Mouse (Mus musculus): ENCODE data around the gene Cdk1. TPM values are rescaled to one million over a fixed set of nuclear protein-coding genes. Genes with fewer than 3 reads are reported as not detected.

The Cdk1 gene
- total and polyA plus RNA-seq, 2 experiments from 2014 or later, result 28.1 to 59.6 TPM

DNA sequence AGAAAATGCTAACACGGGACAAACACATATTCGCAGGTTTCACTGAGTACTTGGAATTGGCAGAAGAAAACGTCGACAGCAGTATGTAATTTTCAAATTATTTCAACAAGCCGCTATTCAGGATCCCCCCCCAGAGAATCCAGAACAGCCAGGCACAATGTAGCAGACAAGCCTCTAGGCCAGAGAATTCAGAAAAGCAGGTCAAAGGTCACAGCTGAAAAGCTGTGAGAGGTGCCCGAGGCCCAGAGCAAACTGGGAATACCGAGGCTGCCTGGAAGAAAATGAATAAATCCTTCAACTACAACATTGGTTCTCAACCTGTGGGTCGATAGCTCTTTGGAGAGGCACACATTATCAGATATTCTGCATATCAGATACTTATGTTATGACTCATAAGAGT is 4.5 kb downstream of the Cdk1 start:
- Histone ChIP-seq H3K9ac (replicated peaks; ENCODE audit: low read length) (no peak overlapping the region), H3K4me2 (ENCODE audit: low read depth, low read length) (no peak overlapping the region), H3K27ac (no peak overlapping the region), H3K36me3 (ENCODE audit: insufficient read depth, low read length) (no peaks in the 10 kb centered on the region), H3K4me1 (ENCODE audit: insufficient read depth, low read length) (peaks cover 7% of the 10 kb centered on the region), H3K27me3 (ENCODE audit: insufficient read depth, low read length) (no peaks in the 10 kb centered on the region), H3K9me3 (ENCODE audit: low read length) (no peaks in the 10 kb centered on the region), H3K4me3 (ENCODE audit: low read length) (no peak overlapping the region)
- TF ChIP-seq CTCF (IDR thresholded peaks at IDR 0.05; ENCODE audit: low read depth), result no peak
- DNase-seq (ENCODE audit: low spot score) (no peak), ATAC-seq (no peak)
- 59% methylated on average over 8 of the region's 8 CpGs for WGBS

DNA sequence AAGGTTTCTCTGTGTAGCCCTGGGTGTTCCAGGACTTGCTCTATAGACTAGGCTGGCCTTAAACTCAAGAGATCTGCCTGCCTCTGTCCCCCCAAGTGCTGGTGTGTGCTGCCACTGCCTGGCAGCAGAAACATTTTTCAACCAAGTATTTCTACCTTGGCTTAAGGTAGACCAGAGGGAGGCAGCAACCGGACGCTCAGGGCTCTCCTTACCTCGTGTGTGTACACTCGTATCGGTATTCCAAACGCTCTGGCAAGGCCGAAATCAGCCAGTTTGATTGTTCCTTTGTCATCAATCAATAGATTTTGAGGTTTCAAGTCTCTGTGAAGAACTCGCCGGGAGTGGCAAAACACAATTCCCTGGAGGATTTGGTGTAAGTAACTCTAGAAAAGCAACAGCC is 10.4 kb downstream of the Cdk1 start:
- no peak for ATAC-seq
- 90% methylated on average over 9 of the region's 9 CpGs for WGBS
- no peak overlapping the region for H3K4me3 ChIP-seq (ENCODE audit: low read length)

DNA sequence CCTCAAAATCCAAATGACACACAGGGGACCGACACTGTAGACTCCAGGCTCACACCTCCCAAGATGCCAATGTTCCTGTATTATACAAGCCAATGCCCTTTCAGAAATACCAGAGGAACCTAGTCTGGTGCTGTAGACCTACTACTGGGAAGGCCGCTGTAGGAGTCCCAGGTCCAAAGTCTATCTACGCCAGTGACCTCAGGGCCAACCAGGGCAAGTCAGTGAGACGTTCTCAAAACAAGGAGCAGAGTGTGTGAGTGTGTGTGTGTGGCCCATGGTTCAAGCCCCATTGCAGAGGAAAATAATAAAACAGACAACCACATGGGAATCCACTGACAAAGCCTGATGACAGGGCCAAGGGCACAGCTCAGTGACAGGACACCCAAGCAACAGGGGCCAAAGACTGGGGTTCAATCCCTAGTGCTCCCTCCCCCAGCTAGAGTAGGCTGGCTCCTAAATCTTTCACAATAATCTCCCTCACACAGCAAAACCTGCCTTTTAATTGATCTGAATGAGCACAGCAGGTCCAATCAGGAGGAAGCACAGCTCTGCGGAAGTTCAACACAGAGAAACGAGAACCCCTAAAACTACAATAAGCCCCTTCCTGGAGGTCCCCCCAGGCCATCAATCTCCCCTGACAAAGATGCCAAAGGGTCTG is 11.0 kb downstream of the Cdk1 start:
- Histone ChIP-seq H3K27ac (no peak overlapping the region), H3K4me3 (ENCODE audit: low read length) (no peak overlapping the region), H3K4me1 (ENCODE audit: insufficient read depth, low read length) (no peaks in the 10 kb centered on the region), H3K9ac (replicated peaks; ENCODE audit: low read length) (no peak overlapping the region), H3K9me3 (ENCODE audit: low read length) (no peaks in the 10 kb centered on the region), H3K27me3 (ENCODE audit: insufficient read depth, low read length) (no peaks in the 10 kb centered on the region), H3K4me2 (ENCODE audit: low read depth, low read length) (no peak overlapping the region), H3K36me3 (ENCODE audit: insufficient read depth, low read length) (no peaks in the 10 kb centered on the region; the same call in 1 of the 2 replicates)
- DNase-seq (ENCODE audit: low spot score) (no peak), ATAC-seq (no peak)
- 70% methylated on average over 6 of the region's 6 CpGs for WGBS
- TF ChIP-seq CTCF (IDR thresholded peaks at IDR 0.05; ENCODE audit: low read depth), result no peak

More for the DNA sequence above, 10.4 kb downstream of the Cdk1 start:
- no peaks in the 10 kb centered on the region for H3K4me1 ChIP-seq (ENCODE audit: insufficient read depth, low read length)
- no peak overlapping the region for H3K9ac ChIP-seq (replicated peaks; ENCODE audit: low read length)
- no peak overlapping the region for H3K4me2 ChIP-seq (ENCODE audit: low read depth, low read length)
- no peak for DNase-seq (ENCODE audit: low spot score)
- H3K27ac ChIP-seq, result no peak overlapping the region
- H3K27me3 ChIP-seq (ENCODE audit: insufficient read depth, low read length), result no peaks in the 10 kb centered on the region
- TF ChIP-seq CTCF (IDR thresholded peaks at IDR 0.05; ENCODE audit: low read depth), result no peak
- no peaks in the 10 kb centered on the region for H3K9me3 ChIP-seq (ENCODE audit: low read length)
- H3K36me3 ChIP-seq (ENCODE audit: insufficient read depth, low read length), result no peaks in the 10 kb centered on the region; the same call in 1 of the 2 replicates

DNA sequence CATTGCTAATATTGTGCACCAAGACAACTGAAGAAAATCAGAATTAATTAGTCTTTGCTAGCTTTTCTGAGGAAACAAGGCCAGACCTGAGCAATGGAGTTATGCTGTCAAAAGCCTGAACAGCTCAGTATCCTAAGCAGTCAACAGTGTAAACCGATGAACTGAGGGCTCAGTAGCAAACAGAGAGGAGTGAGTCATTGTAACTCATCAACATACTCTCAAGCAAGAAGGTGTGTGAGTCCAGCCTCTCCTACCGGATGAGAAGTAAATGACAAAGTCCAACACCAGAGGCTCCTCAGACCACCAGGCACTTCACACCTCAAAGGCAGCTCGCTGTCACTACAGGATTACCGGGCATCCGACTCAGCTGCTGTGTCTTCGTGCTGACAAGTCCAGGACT is 12.7 kb downstream of the Cdk1 start:
- ATAC-seq (no peak), DNase-seq (ENCODE audit: low spot score) (no peak)
- Histone ChIP-seq H3K9ac (replicated peaks; ENCODE audit: low read length) (no peak overlapping the region), H3K4me2 (ENCODE audit: low read depth, low read length) (no peak overlapping the region), H3K9me3 (ENCODE audit: low read length) (no peaks in the 10 kb centered on the region), H3K4me3 (ENCODE audit: low read length) (no peak overlapping the region), H3K27ac (no peak overlapping the region), H3K36me3 (ENCODE audit: insufficient read depth, low read length) (no peaks in the 10 kb centered on the region; the same call in 1 of the 2 replicates), H3K27me3 (ENCODE audit: insufficient read depth, low read length) (no peaks in the 10 kb centered on the region), H3K4me1 (ENCODE audit: insufficient read depth, low read length) (no peaks in the 10 kb centered on the region)
- 91% methylated on average over 6 of the region's 6 CpGs for WGBS
- no peak for TF ChIP-seq CTCF (IDR thresholded peaks at IDR 0.05; ENCODE audit: low read depth)

DNA sequence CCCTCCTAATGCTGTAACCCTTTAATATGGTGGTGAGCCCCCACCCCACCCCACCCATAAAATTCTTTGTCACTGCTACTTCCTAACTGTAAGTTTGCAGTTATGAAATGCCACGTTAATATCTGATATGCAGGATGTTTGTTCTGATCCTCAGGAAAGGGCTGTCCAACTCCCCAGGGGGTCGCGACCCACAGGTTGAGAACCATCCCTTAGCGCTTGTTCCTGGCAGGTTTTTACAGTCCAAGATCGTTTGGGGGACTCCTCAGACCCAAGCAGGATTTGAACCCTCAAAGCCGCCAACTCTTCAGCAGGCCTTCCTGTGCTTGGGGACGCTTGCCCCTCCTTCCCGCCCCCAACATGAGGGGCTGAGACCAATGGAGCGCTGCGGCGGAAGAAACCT is 16.5 kb downstream of the Cdk1 start:
- H3K4me2 ChIP-seq (ENCODE audit: low read depth, low read length), result no peak overlapping the region
- no peaks in the 10 kb centered on the region for H3K27me3 ChIP-seq (ENCODE audit: insufficient read depth, low read length)
- 89% methylated on average over 11 of the region's 11 CpGs for WGBS
- H3K9ac ChIP-seq (replicated peaks; ENCODE audit: low read length), result no peak overlapping the region
- no peaks in the 10 kb centered on the region; the same call in 1 of the 2 replicates for H3K36me3 ChIP-seq (ENCODE audit: insufficient read depth, low read length)
- TF ChIP-seq CTCF (IDR thresholded peaks at IDR 0.05; ENCODE audit: low read depth), result no peak
- no peak for DNase-seq (ENCODE audit: low spot score)
- 0 out of 2 replicates have a peak, but pooled peaks cover 3% of the 10 kb centered on the region for H3K4me1 ChIP-seq (ENCODE audit: insufficient read depth, low read length)
- 0 out of 2 replicates have a peak overlapping the region, but pooled peaks have one; percentile 56 for H3K27ac ChIP-seq
- ATAC-seq, result no peak
- no peak overlapping the region for H3K4me3 ChIP-seq (ENCODE audit: low read length)
- no peaks in the 10 kb centered on the region for H3K9me3 ChIP-seq (ENCODE audit: low read length)

DNA sequence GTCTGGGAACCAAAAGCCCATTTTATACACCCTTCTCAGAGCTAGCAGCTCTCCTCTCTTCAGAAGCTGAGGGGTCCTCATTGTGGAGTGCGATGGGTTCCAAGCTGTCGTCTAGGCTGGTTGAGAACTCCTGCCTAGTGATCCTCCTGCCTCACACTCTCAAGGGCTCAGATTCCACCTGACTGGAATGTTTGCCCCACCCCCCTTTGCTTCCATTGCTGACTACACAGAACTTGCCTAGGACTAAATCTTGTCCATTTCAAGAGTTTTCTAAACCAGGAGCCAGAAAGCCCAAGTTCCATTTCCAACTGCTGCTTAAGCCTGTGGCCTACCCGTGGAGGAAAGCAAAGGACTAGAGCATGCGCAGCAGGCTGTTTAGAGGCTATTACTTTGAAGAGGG is 17.1 kb downstream of the Cdk1 start:
- ATAC-seq, result 0 out of 2 replicates have a peak, but pooled peaks have one; percentile 24
- no peak for TF ChIP-seq CTCF (IDR thresholded peaks at IDR 0.05; ENCODE audit: low read depth)
- no peaks in the 10 kb centered on the region; the same call in 1 of the 2 replicates for H3K36me3 ChIP-seq (ENCODE audit: insufficient read depth, low read length)
- H3K4me3 ChIP-seq (ENCODE audit: low read length), result no peak overlapping the region
- H3K9me3 ChIP-seq (ENCODE audit: low read length), result no peaks in the 10 kb centered on the region
- no peak overlapping the region for H3K4me2 ChIP-seq (ENCODE audit: low read depth, low read length)
- H3K27me3 ChIP-seq (ENCODE audit: insufficient read depth, low read length), result no peaks in the 10 kb centered on the region
- no peak overlapping the region for H3K9ac ChIP-seq (replicated peaks; ENCODE audit: low read length)
- no peak for DNase-seq (ENCODE audit: low spot score)
- H3K4me1 ChIP-seq (ENCODE audit: insufficient read depth, low read length), result 0 out of 2 replicates have a peak, but pooled peaks cover 3% of the 10 kb centered on the region
- peak overlapping the region; percentile 56; the same call in 1 of the 2 replicates for H3K27ac ChIP-seq
- WGBS, result 77% methylated on average over 4 of the region's 4 CpGs

DNA sequence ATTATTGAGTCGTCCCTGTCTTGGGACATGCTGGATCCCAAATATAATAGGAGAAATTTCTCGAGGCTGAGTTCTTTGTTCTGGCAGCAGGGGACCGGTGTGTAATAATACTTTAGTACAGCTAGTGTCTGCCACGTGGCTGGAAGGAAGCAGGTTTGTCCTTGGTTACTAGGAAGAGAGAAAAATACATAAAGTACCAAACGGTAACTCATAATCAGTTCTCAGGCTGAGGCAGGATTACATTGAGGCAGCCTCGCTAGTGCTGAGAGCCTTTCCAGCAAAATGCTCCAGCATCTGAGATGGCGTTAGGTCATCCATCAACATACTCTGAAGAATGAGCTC is 17.6 kb downstream of the Cdk1 start:
- Histone ChIP-seq H3K36me3 (ENCODE audit: insufficient read depth, low read length) (no peaks in the 10 kb centered on the region; the same call in 1 of the 2 replicates), H3K4me2 (ENCODE audit: low read depth, low read length) (no peak overlapping the region)
- DNase-seq (ENCODE audit: low spot score), result peak; percentile 35

More for the DNA sequence above, 17.6 kb downstream of the Cdk1 start:
- Histone ChIP-seq H3K27me3 (ENCODE audit: insufficient read depth, low read length) (no peaks in the 10 kb centered on the region), H3K9me3 (ENCODE audit: low read length) (no peaks in the 10 kb centered on the region), H3K4me3 (ENCODE audit: low read length) (no peak overlapping the region), H3K4me1 (ENCODE audit: insufficient read depth, low read length) (0 out of 2 replicates have a peak, but pooled peaks cover 3% of the 10 kb centered on the region), H3K9ac (replicated peaks; ENCODE audit: low read length) (no peak overlapping the region), H3K27ac (peak overlapping the region; percentile 56; the same call in 1 of the 2 replicates)
- no peak for TF ChIP-seq CTCF (IDR thresholded peaks at IDR 0.05; ENCODE audit: low read depth)
- 29% methylated on average over 7 of the region's 7 CpGs for WGBS
- ATAC-seq, result 0 out of 2 replicates have a peak, but pooled peaks have one; percentile 51

Measured in hindbrain, postnatal 0 days (tissue).